Mouse (Mus musculus) liver, embryonic 13.5 days (tissue): Measurements from ENCODE around the gene Nanos2. TPM values are rescaled to one million over a fixed set of nuclear protein-coding genes. Genes with fewer than 3 reads are reported as not detected.

Source experiments
- ATAC-seq: fragments of 200-750 bp; cut with Nextera tagmentation; 2 replicates; pipeline ENCODE4 v1.8.0; 2017; ENCODE audit warnings: low read depth, mild to moderate bottlenecking, moderate number of reproducible peaks, moderate library complexity
- DNase-seq: peaks from one replicate; pipeline ENCODE4 v3.0.0; 2022
- H3K27ac ChIP-seq: fragments of 300-500 bp; sonication (generic); 2 replicates; pipeline ENCODE4 v1.5.1; 2015; ENCODE audit warnings: moderate library complexity, mild to moderate bottlenecking, inconsistent platforms
- H3K27me3 ChIP-seq: fragments of 300-500 bp; sonication (generic); 2 replicates; pipeline ENCODE4 v1.6.1; 2015; ENCODE audit warnings: mild to moderate bottlenecking, inconsistent platforms
- H3K36me3 ChIP-seq: fragments of 300-500 bp; sonication (generic); 2 replicates; pipeline ENCODE4 v1.6.1; 2015; ENCODE audit warnings: mild to moderate bottlenecking, inconsistent platforms
- H3K4me1 ChIP-seq: fragments of 300-500 bp; sonication (generic); replicated peaks from 2 replicates; pipeline ENCODE4 v1.6.1; 2015; ENCODE audit warnings: inconsistent platforms
- H3K4me2 ChIP-seq: fragments of 300-500 bp; sonication (generic); 2 replicates; pipeline ENCODE4 v1.6.1; 2015; ENCODE audit warnings: inconsistent platforms, mild to moderate bottlenecking, moderate library complexity
- H3K4me3 ChIP-seq: fragments of 300-500 bp; sonication (generic); replicated peaks from 2 replicates; pipeline ENCODE4 v1.5.1; 2015; ENCODE audit warnings: mild to moderate bottlenecking, inconsistent platforms
- H3K9ac ChIP-seq: fragments of 300-500 bp; sonication (generic); 2 replicates; pipeline ENCODE4 v1.6.1; 2015; ENCODE audit warnings: mild to moderate bottlenecking, inconsistent platforms
- H3K9me3 ChIP-seq: fragments of 300-500 bp; sonication (generic); replicated peaks from 2 replicates; pipeline ENCODE4 v1.6.1; 2016; ENCODE audit warnings: inconsistent platforms
- WGBS: fragments of 180-500 bp; shearing (Covaris S2); methylation state at CpG from one replicate; pipeline ENCODE4 v1.1.7; 2015; ENCODE audit not compliant: insufficient replicate concordance; 5-methylcytosine and 5-hydroxymethylcytosine counted together
- polyA plus RNA-seq: library from polyadenylated mRNA; unstranded; fragments of >200 nt; fragmentation: Nextera tagmentation; extraction: Ambion mirVana; gene quantifications from 2 replicates; pipeline ENCODE4 v1.2.1, GENCODE M21; 2015

Gene Nanos2
- polyA plus RNA-seq, 1 experiment from 2014 or later = not detected

DNA sequence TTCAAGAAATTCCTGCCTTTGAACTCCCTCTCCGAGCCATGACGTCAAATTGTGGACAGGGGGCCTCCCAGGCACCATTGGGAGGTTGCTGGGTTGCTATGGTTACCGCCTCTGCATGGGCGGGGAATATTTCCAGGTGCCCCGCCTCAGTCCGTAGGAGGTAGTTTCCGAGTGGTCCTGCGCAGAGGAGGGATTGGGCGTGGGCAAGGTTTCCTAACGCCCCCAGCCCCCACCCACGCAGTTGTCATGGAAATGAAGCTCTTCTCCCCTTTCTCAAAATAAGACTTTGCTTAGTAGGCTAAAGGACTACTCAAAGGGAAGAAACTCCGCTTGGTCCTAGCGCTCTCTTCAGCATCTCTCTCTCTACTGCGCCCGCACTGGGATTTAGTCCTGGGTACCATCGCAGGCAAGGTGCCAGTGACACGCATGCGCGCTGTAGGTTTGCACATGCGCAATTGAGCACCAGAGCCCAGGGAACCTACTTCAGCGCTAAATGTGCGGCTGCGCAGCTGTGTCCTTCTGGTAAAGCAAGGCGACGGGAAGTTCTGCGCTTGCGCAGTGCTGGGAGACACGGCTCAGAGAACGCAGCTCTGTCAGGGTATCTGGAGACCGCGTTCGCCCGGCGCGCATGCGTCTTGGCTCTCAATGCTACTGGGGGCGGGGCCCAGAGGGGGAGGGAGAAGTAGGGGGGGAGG is 3.5 kb downstream of the Nanos2 start, which contains the start of gene Mypop:
Gene Mypop (plus strand): TSS at position 645 of the 695 bp plus-strand sequence.
- 0 out of 2 replicates have a peak, but pooled peaks cover 4% of the 10 kb centered on the region for H3K36me3 ChIP-seq
- H3K9me3 ChIP-seq = no peaks in the 10 kb centered on the region
- under 1% methylated on average over 37 of the region's 37 CpGs for WGBS
- H3K4me3 ChIP-seq = peak within 1 kb of the TSS; percentile 58
- peaks cover 74% of the 10 kb centered on the region for H3K27me3 ChIP-seq
- peaks cover 23% of the 10 kb centered on the region for H3K4me1 ChIP-seq
- H3K9ac ChIP-seq = peak within 1 kb of the TSS; percentile 52
- DNase-seq (peak; percentile 92), ATAC-seq (peak; percentile 94)
- peak within 1 kb of the TSS; percentile 75 for H3K4me2 ChIP-seq
- H3K27ac ChIP-seq = no peak within 1 kb of the TSS

DNA sequence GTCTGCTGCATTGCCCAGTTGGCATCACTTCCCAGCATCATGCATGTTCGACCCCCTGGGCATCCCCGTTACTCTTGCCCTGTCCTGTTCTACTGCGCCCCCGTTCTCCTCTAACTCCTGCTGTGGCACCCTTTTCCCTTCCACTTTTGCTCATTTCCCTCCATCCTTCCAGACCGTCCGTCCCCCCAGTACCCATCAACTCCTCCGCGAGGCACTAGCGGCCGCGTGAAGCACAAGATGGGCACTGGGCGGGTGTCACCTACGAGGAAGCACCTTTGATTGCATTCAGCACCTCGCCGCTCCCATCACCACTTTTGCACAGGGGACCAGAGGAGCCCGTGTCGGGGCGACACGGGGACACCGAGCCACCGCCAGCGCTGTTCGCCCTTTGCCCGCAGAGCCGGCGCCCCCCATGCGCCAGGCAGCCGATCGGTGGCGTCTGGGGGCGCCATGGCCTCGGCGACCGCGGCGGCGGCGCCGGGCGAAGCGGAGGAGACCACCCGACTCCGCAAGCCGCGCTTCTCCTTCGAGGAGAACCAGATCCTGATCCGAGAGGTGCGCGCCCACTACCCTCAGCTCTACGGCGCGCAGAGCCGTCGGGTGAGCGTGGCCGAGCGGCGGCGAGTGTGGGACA is 4.6 kb downstream of the Nanos2 start:
- no peak for ATAC-seq
- Histone ChIP-seq H3K9me3 (no peaks in the 10 kb centered on the region), H3K27me3 (peaks cover 74% of the 10 kb centered on the region), H3K27ac (no peak overlapping the region), H3K9ac (peak overlapping the region; percentile 52), H3K4me1 (peaks cover 23% of the 10 kb centered on the region), H3K4me2 (peak overlapping the region; percentile 75), H3K36me3 (0 out of 2 replicates have a peak, but pooled peaks cover 4% of the 10 kb centered on the region), H3K4me3 (peak overlapping the region; percentile 58)
- DNase-seq = no peak
- under 1% methylated on average over 59 of the region's 59 CpGs for WGBS

DNA sequence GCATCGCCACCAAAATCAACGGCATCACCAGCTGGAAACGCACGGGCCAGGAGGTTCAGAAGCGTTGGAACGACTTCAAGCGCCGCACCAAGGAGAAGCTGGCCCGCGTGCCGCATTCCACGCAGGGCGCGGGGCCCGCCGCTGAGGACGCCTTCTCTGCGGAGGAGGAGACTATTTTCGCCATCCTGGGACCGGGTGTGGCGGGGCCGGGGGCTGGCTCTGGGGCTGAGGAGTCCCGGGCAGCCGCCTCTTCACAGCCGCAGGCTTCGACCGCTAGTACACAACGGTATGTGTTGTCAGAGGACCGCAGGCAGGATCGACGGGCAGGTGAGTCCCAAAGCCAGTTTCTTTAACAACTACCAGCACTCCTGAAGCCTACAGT is 5.1 kb downstream of the Nanos2 start:
- DNase-seq (no peak), ATAC-seq (no peak)
- Histone ChIP-seq H3K4me3 (peak overlapping the region; percentile 58), H3K27me3 (peaks cover 72% of the 10 kb centered on the region), H3K9ac (peak overlapping the region; percentile 52; the same call in 1 of the 2 replicates), H3K4me1 (peaks cover 23% of the 10 kb centered on the region), H3K4me2 (peak overlapping the region; percentile 75), H3K27ac (no peak overlapping the region), H3K36me3 (0 out of 2 replicates have a peak, but pooled peaks cover 4% of the 10 kb centered on the region), H3K9me3 (no peaks in the 10 kb centered on the region)
- 4% methylated on average over 31 of the region's 31 CpGs for WGBS

DNA sequence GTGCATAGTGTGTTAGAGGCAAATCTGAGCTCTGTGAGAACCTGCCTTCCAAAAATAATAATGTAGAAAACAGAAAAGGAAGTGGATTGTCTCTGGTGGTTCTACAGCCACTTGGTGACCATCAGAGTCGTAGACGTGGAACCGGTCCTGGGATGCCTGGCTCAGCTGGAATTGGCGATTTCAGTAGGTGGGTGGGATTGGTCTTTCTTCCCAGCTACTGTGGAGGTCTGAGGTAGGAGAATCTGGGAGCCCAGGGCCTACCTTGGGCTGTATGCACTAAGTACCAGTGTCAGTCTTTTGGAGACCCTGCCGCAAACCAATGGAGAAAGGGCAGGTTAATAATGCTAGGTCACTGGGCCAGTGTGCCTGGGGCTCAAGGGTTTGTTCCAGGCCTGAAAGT is 5.8 kb downstream of the Nanos2 start:
- Histone ChIP-seq H3K4me1 (peaks cover 23% of the 10 kb centered on the region), H3K27me3 (peaks cover 65% of the 10 kb centered on the region), H3K9me3 (no peaks in the 10 kb centered on the region), H3K36me3 (0 out of 2 replicates have a peak, but pooled peaks cover 6% of the 10 kb centered on the region), H3K9ac (no peak overlapping the region), H3K4me2 (no peak overlapping the region), H3K27ac (no peak overlapping the region), H3K4me3 (no peak overlapping the region)
- ATAC-seq = no peak
- DNase-seq = no peak
- 71% methylated on average over 5 of the region's 5 CpGs for WGBS

- H3K36me3 ChIP-seq = 0 out of 2 replicates have a peak, but pooled peaks cover 6% of the 10 kb centered on the region
- no peak overlapping the region for H3K9ac ChIP-seq
- H3K4me3 ChIP-seq = no peak overlapping the region
- no peaks in the 10 kb centered on the region for H3K9me3 ChIP-seq
- H3K27me3 ChIP-seq = peaks cover 7% of the 10 kb centered on the region; the same call in 1 of the 2 replicates
- H3K4me1 ChIP-seq = peaks cover 37% of the 10 kb centered on the region
- H3K27ac ChIP-seq = no peak overlapping the region
- ATAC-seq = no peak
- no peak for DNase-seq
- WGBS = 53% methylated on average over 9 of the region's 9 CpGs
- H3K4me2 ChIP-seq = no peak overlapping the region
Measured at GRCm38 (mm10) chr7:18998835-18999234, 11.6 kb downstream of the Nanos2 start.

DNA sequence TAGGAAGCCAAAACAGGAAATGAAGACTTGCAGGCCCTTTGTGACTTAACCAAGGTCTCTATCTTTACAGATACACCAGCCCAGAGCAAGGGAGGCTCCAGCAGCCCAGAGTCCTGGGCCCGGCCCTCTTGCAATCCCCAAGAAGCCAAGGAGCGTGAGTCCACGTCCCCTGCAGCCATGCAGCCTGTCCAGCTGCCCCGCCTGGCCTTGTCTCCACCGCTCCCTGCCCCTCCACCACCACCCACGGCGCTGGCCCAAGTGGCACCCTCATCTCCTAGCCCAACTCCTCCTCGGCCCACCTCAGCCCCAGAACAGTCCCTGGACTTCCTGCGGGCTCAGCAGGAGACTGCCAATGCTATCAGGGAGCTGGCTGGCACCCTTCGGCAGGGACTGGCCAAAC is 13.2 kb downstream of the Nanos2 start:
- H3K36me3 ChIP-seq = peaks cover 8% of the 10 kb centered on the region
- no peaks in the 10 kb centered on the region for H3K27me3 ChIP-seq
- H3K4me1 ChIP-seq = peaks cover 46% of the 10 kb centered on the region
- ATAC-seq = no peak
- no peak for DNase-seq
- peak overlapping the region; percentile 99 for H3K4me2 ChIP-seq
- WGBS = 30% methylated on average over 10 of the region's 10 CpGs
- peak overlapping the region; percentile 66 for H3K27ac ChIP-seq
- H3K4me3 ChIP-seq = peak overlapping the region; percentile 58
- no peaks in the 10 kb centered on the region for H3K9me3 ChIP-seq
- H3K9ac ChIP-seq = peak overlapping the region; percentile 70

DNA sequence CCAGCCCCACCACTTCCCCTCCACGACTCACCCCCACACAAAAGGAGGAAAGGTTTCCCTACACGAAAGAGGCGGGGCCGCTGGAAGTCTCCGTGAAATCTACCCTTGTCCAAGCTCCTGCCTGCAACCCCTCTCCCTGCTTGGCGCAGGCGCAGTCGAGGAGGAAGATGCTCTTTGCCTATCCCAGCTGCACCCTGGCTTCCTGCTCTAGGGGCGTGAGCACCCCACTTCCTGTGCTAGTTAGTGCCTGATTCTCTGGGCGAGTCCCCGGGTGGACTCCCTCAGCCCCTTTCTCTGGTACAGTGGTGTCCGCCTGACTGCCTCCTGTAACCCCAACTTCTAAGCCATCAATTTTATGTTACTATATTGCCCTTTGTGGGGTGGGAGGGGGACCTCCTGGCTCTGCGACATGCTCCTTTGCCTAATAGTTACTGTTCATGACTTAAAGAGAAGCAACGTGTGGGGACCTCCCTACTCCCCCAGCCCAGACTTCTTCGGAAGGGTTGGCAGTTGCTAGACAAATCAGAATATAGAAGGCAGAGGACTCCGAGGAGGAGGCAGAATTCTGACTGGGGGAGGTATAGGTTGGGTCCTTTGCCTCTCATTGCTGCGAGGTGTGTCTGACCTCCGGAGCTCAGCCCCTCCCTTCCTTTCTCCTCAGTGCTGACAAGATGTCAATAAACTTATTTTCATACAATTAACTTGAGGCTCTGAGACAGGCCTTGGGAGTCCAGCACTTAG is 14.0 kb downstream of the Nanos2 start:
- 18% methylated on average over 18 of the region's 18 CpGs for WGBS

DNA sequence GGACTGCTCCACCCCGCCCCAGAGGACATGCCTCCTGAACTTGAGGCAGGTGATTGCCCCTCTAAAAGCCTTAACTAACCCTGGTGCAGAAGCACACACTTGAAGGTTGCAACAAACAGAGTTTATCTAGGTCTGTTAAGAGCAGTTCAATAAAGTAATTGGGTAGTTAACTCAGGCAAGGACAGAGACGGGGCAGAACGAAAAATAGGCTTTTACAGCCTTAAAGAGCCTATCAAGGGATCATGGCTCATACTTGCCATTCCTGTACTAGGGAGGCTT is 14.5 kb downstream of the Nanos2 start:
- 75% methylated on average over 3 of the region's 3 CpGs for WGBS
- H3K27ac ChIP-seq = peak overlapping the region; percentile 91

More for the DNA sequence above, 14.0 kb downstream of the Nanos2 start:
- peak; percentile 18; the same call in 1 of the 2 replicates for ATAC-seq
- Histone ChIP-seq H3K4me2 (peak overlapping the region; percentile 99), H3K4me1 (peaks cover 54% of the 10 kb centered on the region), H3K9ac (peak overlapping the region; percentile 70), H3K36me3 (peaks cover 16% of the 10 kb centered on the region), H3K4me3 (peak overlapping the region; percentile 58), H3K27me3 (no peaks in the 10 kb centered on the region), H3K9me3 (no peaks in the 10 kb centered on the region), H3K27ac (peak overlapping the region; percentile 91)
- DNase-seq = peak; percentile 70

GRCm38 (mm10) chr7:19002115-19002514 is 14.9 kb downstream of the Nanos2 start:
- Histone ChIP-seq H3K9me3 (no peaks in the 10 kb centered on the region), H3K27ac (peak overlapping the region; percentile 91), H3K4me2 (peak overlapping the region; percentile 99), H3K4me1 (peaks cover 62% of the 10 kb centered on the region), H3K27me3 (no peaks in the 10 kb centered on the region), H3K36me3 (peaks cover 20% of the 10 kb centered on the region), H3K4me3 (peak overlapping the region; percentile 59), H3K9ac (0 out of 2 replicates have a peak overlapping the region, but pooled peaks have one; percentile 70)
- no peak for ATAC-seq
- DNase-seq = no peak
- 35% methylated on average over 4 of the region's 4 CpGs for WGBS

More for the DNA sequence above, 14.5 kb downstream of the Nanos2 start:
- H3K36me3 ChIP-seq = peaks cover 17% of the 10 kb centered on the region
- peaks cover 59% of the 10 kb centered on the region for H3K4me1 ChIP-seq
- H3K9ac ChIP-seq = peak overlapping the region; percentile 70
- ATAC-seq = no peak
- no peaks in the 10 kb centered on the region for H3K27me3 ChIP-seq
- DNase-seq = no peak
- no peaks in the 10 kb centered on the region for H3K9me3 ChIP-seq
- peak overlapping the region; percentile 58 for H3K4me3 ChIP-seq
- peak overlapping the region; percentile 99 for H3K4me2 ChIP-seq

GRCm38 (mm10) chr7:19002848-19003498 is 15.8 kb downstream of the Nanos2 start:
- H3K36me3 ChIP-seq = peaks cover 18% of the 10 kb centered on the region
- H3K9me3 ChIP-seq = no peaks in the 10 kb centered on the region
- under 1% methylated on average over 17 of the region's 17 CpGs for WGBS
- H3K27me3 ChIP-seq = no peaks in the 10 kb centered on the region
- H3K4me1 ChIP-seq = peaks cover 69% of the 10 kb centered on the region
- H3K4me3 ChIP-seq = peak overlapping the region; percentile 59
- peak; percentile 67 for ATAC-seq
- peak overlapping the region; percentile 69 for H3K9ac ChIP-seq
- peak overlapping the region; percentile 91 for H3K27ac ChIP-seq
- H3K4me2 ChIP-seq = peak overlapping the region; percentile 99
- DNase-seq = peak; percentile 76
